22 mouse cellular contexts compared by ENCODE assay signal in genomic region chr11:94182711-94183110, GRCm38 (mm10). TPM values are rescaled to one million over a fixed set of nuclear protein-coding genes. Genes with fewer than 3 reads are reported as not detected.
DNase-seq lines count a peak whose midpoint lies in the region; ATAC-seq and TF ChIP-seq lines count a peak whose summit lies in the region.
"Had no signal": no experiment of that assay in that cellular context is flagged by ENCODE, and none has a peak within 500 bp of the region (broad histone marks: within the 10 kb centered on the region; RNA-seq: fewer than 3 reads in every experiment).

No protein-coding gene starts in this region.

- no peak overlapping the region for H3K27ac ChIP-seq in liver, adult 2 months (replicated peaks; ENCODE audit: insufficient read depth, low read depth, low read length)
- H3K27ac ChIP-seq in liver, postnatal 0 days (ENCODE audit: low read depth): no peak overlapping the region
- H3K27ac ChIP-seq in gastrocnemius, adult 2 months: peak overlapping the region; percentile 81
- H3K27ac ChIP-seq: hindbrain, embryonic 13.5 days; layer of hippocampus, adult 2 months; limb, embryonic 13.5 days had no signal

- no peaks in the 10 kb centered on the region for H3K36me3 ChIP-seq in liver, adult 2 months (ENCODE audit: control insufficient read depth, insufficient read depth, low read length)
- H3K36me3 ChIP-seq in liver, postnatal 0 days (replicated peaks; ENCODE audit: insufficient read depth, low read length): no peaks in the 10 kb centered on the region
- H3K36me3 ChIP-seq: hindbrain, embryonic 13.5 days; limb, embryonic 13.5 days had no signal

- H3K4me1 ChIP-seq in liver, adult 2 months (ENCODE audit: control insufficient read depth, insufficient read depth, low read length): peaks cover 3% of the 10 kb centered on the region; the same call in 1 of the 2 replicates
- no peaks in the 10 kb centered on the region for H3K4me1 ChIP-seq in liver, postnatal 0 days (ENCODE audit: insufficient read depth)
- H3K4me1 ChIP-seq: limb, embryonic 13.5 days had no signal

- no peak overlapping the region for H3K4me3 ChIP-seq in liver, adult 2 months (ENCODE audit: insufficient read depth, low read depth, low read length)
- H3K4me3 ChIP-seq in liver, postnatal 0 days (ENCODE audit: low read depth, low read length): no peak overlapping the region
- no peak overlapping the region for H3K4me3 ChIP-seq in gastrocnemius, adult 2 months
- H3K4me3 ChIP-seq: hindbrain, embryonic 13.5 days; layer of hippocampus, adult 2 months; limb, embryonic 13.5 days; myocyte had no signal

- TF ChIP-seq POLR2A in liver, adult 2 months (IDR thresholded peaks at IDR 0.05; ENCODE audit: extremely low read depth, insufficient read depth, low read length): no peak

- TF ChIP-seq EP300 in liver, postnatal 0 days (IDR thresholded peaks at IDR 0.05; ENCODE audit: low read depth): no peak

- H3K9me3 ChIP-seq in liver, postnatal 0 days (ENCODE audit: low read length): no peaks in the 10 kb centered on the region
- H3K9me3 ChIP-seq: hindbrain, embryonic 13.5 days; limb, embryonic 13.5 days had no signal

- no peak overlapping the region for H3K9ac ChIP-seq in liver, adult 2 months (ENCODE audit: low read depth, low read length)
- no peak overlapping the region for H3K9ac ChIP-seq in liver, postnatal 0 days (replicated peaks)
- H3K9ac ChIP-seq: hindbrain, embryonic 13.5 days; limb, embryonic 13.5 days had no signal

- 72% methylated on average over 4 of the region's 4 CpGs for WGBS in liver, adult 2 months
- WGBS in liver, postnatal 0 days (ENCODE audit: insufficient replicate concordance): 87% methylated on average over 4 of the region's 4 CpGs

- no peaks in the 10 kb centered on the region for H3K79me2 ChIP-seq in liver, adult 2 months (ENCODE audit: control insufficient read depth, insufficient read depth, low read length)

- TF ChIP-seq CTCF in liver, adult 2 months (IDR thresholded peaks at IDR 0.05; ENCODE audit: low read depth, low read length): no peak
- TF ChIP-seq CTCF in liver, postnatal 0 days (IDR thresholded peaks at IDR 0.05; ENCODE audit: low read depth): no peak
- TF ChIP-seq CTCF in gastrocnemius, adult 2 months (IDR thresholded peaks at IDR 0.05): no peak

- no peaks in the 10 kb centered on the region for H3K27me3 ChIP-seq in liver, adult 2 months (ENCODE audit: control insufficient read depth, insufficient read depth, low read length)
- no peaks in the 10 kb centered on the region for H3K27me3 ChIP-seq in liver, postnatal 0 days (ENCODE audit: insufficient read depth, low read length)
- H3K27me3 ChIP-seq: hindbrain, embryonic 13.5 days; limb, embryonic 13.5 days had no signal

- H3K4me2 ChIP-seq in liver, postnatal 0 days (ENCODE audit: low read depth, low read length): no peak overlapping the region
- H3K4me2 ChIP-seq: hindbrain, embryonic 13.5 days; limb, embryonic 13.5 days had no signal

- intact Hi-C loops in gastrocnemius, adult 2 months (cut with DNase I): loop anchor here (2.0 kb wide), 1 partner anchor 26 kb away; no protein-coding TSS in a partner anchor

- ATAC-seq in liver, postnatal 0 days: no peak
- ATAC-seq: forebrain, embryonic 16.5 days; inflammation-experienced regulatory T-cells, adult 6 months had no signal

- peak; percentile 78 for DNase-seq in gastrocnemius, adult 18-20 months (ENCODE audit: low spot score)
- DNase-seq in gastrocnemius, postnatal 4 days (ENCODE audit: low spot score in 2 of 2): no peak
- DNase-seq in liver, adult 2 months (ENCODE audit: extremely low read depth, low read depth, low spot score): peak; percentile 53
- DNase-seq in liver, postnatal 0 days: no peak
- DNase-seq in gastrocnemius, adult 2 months: peak; percentile 84
- DNase-seq in skeletal muscle tissue, adult 2 months (ENCODE audit: low read depth, low spot score): peak; percentile 82
- no peak for DNase-seq in urinary bladder, adult 2 months (ENCODE audit: low spot score)
- DNase-seq: cerebellum, adult 18-20 months; cerebellum, postnatal 25 days; embryo, embryonic 11 days; kidney, adult 8-10 months; kidney, postnatal 14 days; layer of hippocampus, postnatal 36 days; lung, postnatal 14 days; midbrain, embryonic 14.5 days; thymus, postnatal 36 days had no signal

RNA-seq across cellular contexts. Expression of gene Tob1, which starts 28.5 kb away (rescaled TPM):
- total RNA-seq in gastrocnemius, adult 18-20 months (2021): 100 to 1,000 TPM; 215 to 238 TPM
- total RNA-seq in gastrocnemius, postnatal 4 days (2021): 10 to 100 TPM; 81.4 to 89.8 TPM
- total RNA-seq in liver, adult 2 months (2014; rRNA removed): 39.9 and 50.1 TPM in 2 replicates
- polyA plus RNA-seq in liver, adult 2 months (2012; rRNA removed): 47.1 and 72.2 TPM in 2 replicates
- polyA plus RNA-seq in liver, postnatal 0 days (2015; fragmentation: Nextera tagmentation; extraction: Ambion mirVana): 47.8 and 53.1 TPM in 2 replicates
- 100 to 1,000 TPM; 177 to 277 TPM for total RNA-seq in gastrocnemius, adult 2 months (2021)
- 36.6 and 36.9 TPM in 2 replicates for polyA plus RNA-seq in urinary bladder, adult 2 months (2012; rRNA removed)

Comparison
In these comparisons a context has a peak if more than half of its experiments do, and no peak if none do; other contexts are left out.
1. DNase-seq: peak in gastrocnemius, adult 18-20 months (single experiment), liver, adult 2 months (single experiment), gastrocnemius, adult 2 months (single experiment) and skeletal muscle tissue, adult 2 months (single experiment); none in gastrocnemius, postnatal 4 days (0 of 2), liver, postnatal 0 days (single experiment) and urinary bladder, adult 2 months (single experiment).